Mouse (Mus musculus) embryonic facial prominence, embryonic 10.5 days (tissue): ENCODE measurements at regions not wholly inside any gene's neighbourhood (a gene's known extent, or its start where the extent isn't known, plus 50 kb on each side); places are given as distances from the start of the nearest gene placed in this dataset.

ENCODE experiments used
- DNase-seq: peaks from one replicate; pipeline ENCODE4 v3.0.0-alpha.2; 2017; ENCODE audit warnings: low spot score
- H3K27ac ChIP-seq: fragments of 300-500 bp; sonication (generic); replicated peaks from 2 replicates; pipeline ENCODE4 v1.5.1; 2016; ENCODE audit warnings: mild to moderate bottlenecking
- H3K27me3 ChIP-seq: fragments of 300-500 bp; sonication (generic); replicated peaks from 2 replicates; pipeline ENCODE4 v1.6.1; 2016; ENCODE audit warnings: low read depth, mild to moderate bottlenecking; ENCODE audit not compliant: poor library complexity, severe bottlenecking
- H3K36me3 ChIP-seq: fragments of 300-500 bp; sonication (generic); replicated peaks from 2 replicates; pipeline ENCODE4 v1.6.1; 2016; ENCODE audit warnings: mild to moderate bottlenecking, moderate library complexity
- H3K4me1 ChIP-seq: fragments of 300-500 bp; sonication (generic); 2 replicates; pipeline ENCODE4 v1.6.1; 2016
- H3K4me3 ChIP-seq: fragments of 300-500 bp; sonication (generic); 2 replicates; pipeline ENCODE4 v1.5.1; 2016; ENCODE audit warnings: mild to moderate bottlenecking, moderate library complexity
- H3K9me3 ChIP-seq: fragments of 300-500 bp; sonication (generic); 2 replicates; pipeline ENCODE4 v1.6.1; 2016; ENCODE audit warnings: mild to moderate bottlenecking
- WGBS: fragments of 180-500 bp; shearing (Covaris S2); methylation state at CpG from one replicate; pipeline ENCODE4 v1.1.7; 2016; 5-methylcytosine and 5-hydroxymethylcytosine counted together

- Histone ChIP-seq H3K4me1 (no peaks in the 10 kb centered on the region), H3K4me3 (no peak overlapping the region), H3K27ac (no peak overlapping the region), H3K36me3 (no peaks in the 10 kb centered on the region), H3K9me3 (no peaks in the 10 kb centered on the region), H3K27me3 (no peaks in the 10 kb centered on the region)
- no peak for DNase-seq
- WGBS, result 96% methylated on average over 2 of the region's 2 CpGs
Observed at GRCm38 (mm10) chr13:90584766-90585165, 320.4 kb downstream of the Atp6ap1l start.

- no peaks in the 10 kb centered on the region for H3K9me3 ChIP-seq
- H3K4me3 ChIP-seq, result no peak overlapping the region
- WGBS, result 88% methylated on average over 2 of the region's 2 CpGs
- no peaks in the 10 kb centered on the region for H3K4me1 ChIP-seq
- H3K27me3 ChIP-seq, result no peaks in the 10 kb centered on the region
- no peak overlapping the region for H3K27ac ChIP-seq
- no peaks in the 10 kb centered on the region for H3K36me3 ChIP-seq
- DNase-seq, result no peak
Observed at GRCm38 (mm10) chr13:90575371-90575770, 329.8 kb downstream of the Atp6ap1l start.

GRCm38 (mm10) chr13:90572580-90572979 lies 332.6 kb downstream of the Atp6ap1l start:
- Histone ChIP-seq H3K9me3 (no peaks in the 10 kb centered on the region), H3K4me1 (no peaks in the 10 kb centered on the region), H3K27me3 (no peaks in the 10 kb centered on the region), H3K36me3 (no peaks in the 10 kb centered on the region), H3K27ac (no peak overlapping the region), H3K4me3 (no peak overlapping the region)
- WGBS, result 89% methylated on average over 2 of the region's 2 CpGs
- no peak for DNase-seq

GRCm38 (mm10) chr13:90563183-90563840 lies 341.8 kb downstream of the Atp6ap1l start:
- Histone ChIP-seq H3K9me3 (no peaks in the 10 kb centered on the region), H3K4me3 (no peak overlapping the region), H3K4me1 (no peaks in the 10 kb centered on the region), H3K27me3 (no peaks in the 10 kb centered on the region), H3K27ac (no peak overlapping the region), H3K36me3 (no peaks in the 10 kb centered on the region)
- no peak for DNase-seq
- WGBS, result 86% methylated on average over 1 of the region's 1 CpGs

- H3K9me3 ChIP-seq, result no peaks in the 10 kb centered on the region
- no peak overlapping the region for H3K27ac ChIP-seq
- WGBS, result 84% methylated on average over 1 of the region's 1 CpGs
- DNase-seq, result no peak
- H3K4me1 ChIP-seq, result no peaks in the 10 kb centered on the region
- H3K27me3 ChIP-seq, result no peaks in the 10 kb centered on the region
- no peak overlapping the region for H3K4me3 ChIP-seq
- no peaks in the 10 kb centered on the region for H3K36me3 ChIP-seq
Observed at GRCm38 (mm10) chr13:90560095-90560494, 345.1 kb downstream of the Atp6ap1l start.

GRCm38 (mm10) chr13:90559481-90559880 lies 345.7 kb downstream of the Atp6ap1l start:
- Histone ChIP-seq H3K4me3 (no peak overlapping the region), H3K27ac (no peak overlapping the region), H3K36me3 (no peaks in the 10 kb centered on the region), H3K9me3 (no peaks in the 10 kb centered on the region), H3K27me3 (no peaks in the 10 kb centered on the region), H3K4me1 (no peaks in the 10 kb centered on the region)
- DNase-seq, result no peak
- whole genome bisulfite sequencing, result 88% methylated on average over 2 of the region's 2 CpGs

GRCm38 (mm10) chr13:90551166-90551565 lies 354.0 kb downstream of the Atp6ap1l start:
- H3K36me3 ChIP-seq, result no peaks in the 10 kb centered on the region
- H3K4me1 ChIP-seq, result no peaks in the 10 kb centered on the region
- H3K27ac ChIP-seq, result no peak overlapping the region
- H3K4me3 ChIP-seq, result no peak overlapping the region
- H3K9me3 ChIP-seq, result no peaks in the 10 kb centered on the region
- no peaks in the 10 kb centered on the region for H3K27me3 ChIP-seq
- WGBS, result 91% methylated on average over 2 of the region's 2 CpGs
- DNase-seq, result no peak

- H3K9me3 ChIP-seq, result no peaks in the 10 kb centered on the region
- WGBS, result 85% methylated on average over 1 of the region's 1 CpGs
- H3K4me1 ChIP-seq, result no peaks in the 10 kb centered on the region
Observed at GRCm38 (mm10) chr13:90546288-90547035, 358.7 kb downstream of the Atp6ap1l start.

GRCm38 (mm10) chr13:90545816-90546215 lies 359.3 kb downstream of the Atp6ap1l start:
- H3K27me3 ChIP-seq, result no peaks in the 10 kb centered on the region
- H3K4me1 ChIP-seq, result no peaks in the 10 kb centered on the region
- DNase-seq, result no peak
- H3K36me3 ChIP-seq, result no peaks in the 10 kb centered on the region
- no peak overlapping the region for H3K27ac ChIP-seq
- no peak overlapping the region for H3K4me3 ChIP-seq
- H3K9me3 ChIP-seq, result no peaks in the 10 kb centered on the region

More at GRCm38 (mm10) chr13:90546288-90547035, 358.7 kb downstream of the Atp6ap1l start:
- no peaks in the 10 kb centered on the region for H3K27me3 ChIP-seq
- DNase-seq, result no peak
- H3K4me3 ChIP-seq, result no peak overlapping the region
- no peaks in the 10 kb centered on the region for H3K36me3 ChIP-seq
- no peak overlapping the region for H3K27ac ChIP-seq

GRCm38 (mm10) chr13:90537525-90537924 lies 367.6 kb downstream of the Atp6ap1l start:
- H3K36me3 ChIP-seq, result no peaks in the 10 kb centered on the region
- WGBS, result 95% methylated on average over 1 of the region's 1 CpGs

GRCm38 (mm10) chr13:90526998-90527397 lies 378.2 kb downstream of the Atp6ap1l start:
- peaks cover 2% of the 10 kb centered on the region for H3K4me1 ChIP-seq
- H3K27me3 ChIP-seq, result no peaks in the 10 kb centered on the region
- H3K27ac ChIP-seq, result no peak overlapping the region
- no peaks in the 10 kb centered on the region for H3K9me3 ChIP-seq
- H3K4me3 ChIP-seq, result no peak overlapping the region
- DNase-seq, result no peak
- H3K36me3 ChIP-seq, result no peaks in the 10 kb centered on the region
- 84% methylated on average over 3 of the region's 3 CpGs for WGBS

More at GRCm38 (mm10) chr13:90537525-90537924, 367.6 kb downstream of the Atp6ap1l start:
- Histone ChIP-seq H3K4me1 (no peaks in the 10 kb centered on the region), H3K27ac (no peak overlapping the region), H3K9me3 (0 out of 2 replicates have a peak, but pooled peaks cover 5% of the 10 kb centered on the region), H3K27me3 (no peaks in the 10 kb centered on the region), H3K4me3 (no peak overlapping the region)
- no peak for DNase-seq

- no peaks in the 10 kb centered on the region for H3K36me3 ChIP-seq
- H3K27me3 ChIP-seq, result no peaks in the 10 kb centered on the region
- H3K4me1 ChIP-seq, result peaks cover 12% of the 10 kb centered on the region
- H3K9me3 ChIP-seq, result no peaks in the 10 kb centered on the region
- no peak overlapping the region for H3K4me3 ChIP-seq
- H3K27ac ChIP-seq, result no peak overlapping the region
- WGBS, result 80% methylated on average over 2 of the region's 2 CpGs
- no peak for DNase-seq
Observed at GRCm38 (mm10) chr13:90525801-90526200, 379.4 kb downstream of the Atp6ap1l start.

- DNase-seq, result peak; percentile 11
- WGBS, result 31% methylated on average over 4 of the region's 4 CpGs
- Histone ChIP-seq H3K4me3 (no peak overlapping the region), H3K4me1 (peaks cover 21% of the 10 kb centered on the region), H3K9me3 (no peaks in the 10 kb centered on the region), H3K27me3 (no peaks in the 10 kb centered on the region), H3K27ac (peak overlapping the region; percentile 66), H3K36me3 (no peaks in the 10 kb centered on the region)
Observed at GRCm38 (mm10) chr13:90521758-90522245, 383.4 kb downstream of the Atp6ap1l start.
